Mouse (Mus musculus) spleen, adult 12 weeks (tissue): ENCODE results near the gene Astl.

ENCODE experiments used
- DNase-seq: peaks from one replicate; pipeline ENCODE4 v3.0.0; 2022; ENCODE audit warnings: low spot score

Gene Astl

GRCm38 (mm10) chr2:127324456-127324855, 14.0 kb upstream of the Astl start:
- DNase-seq, result no peak

GRCm38 (mm10) chr2:127328090-127328851, 10.2 kb upstream of the Astl start:
- DNase-seq, result no peak

- no peak for DNase-seq
Observed at GRCm38 (mm10) chr2:127332807-127333570, 5.5 kb upstream of the Astl start.

GRCm38 (mm10) chr2:127333945-127334603, 4.4 kb upstream of the Astl start:
- no peak for DNase-seq

GRCm38 (mm10) chr2:127335078-127335541, 3.3 kb upstream of the Astl start:
- peak; percentile 63 for DNase-seq

GRCm38 (mm10) chr2:127335767-127336496, 2.5 kb upstream of the Astl start, which contains the start of gene Dusp2:
Gene Dusp2 (plus strand): TSS chr2:127336159.
- peak; percentile 85 for DNase-seq

GRCm38 (mm10) chr2:127336497-127336832, 2.0 kb upstream of the Astl start:
- no peak for DNase-seq

- DNase-seq, result no peak
Observed at GRCm38 (mm10) chr2:127336885-127337284, 1.6 kb upstream of the Astl start.

- DNase-seq, result no peak
Observed at GRCm38 (mm10) chr2:127337531-127337930, 908 bp upstream of the Astl start.

- peak; percentile 37 for DNase-seq
Observed at GRCm38 (mm10) chr2:127338012-127338411, 427 bp upstream of the Astl start.

GRCm38 (mm10) chr2:127338833-127339232, 394 bp downstream of the Astl start:
- DNase-seq, result no peak

- no peak for DNase-seq
Observed at GRCm38 (mm10) chr2:127339262-127339661, 823 bp downstream of the Astl start.

GRCm38 (mm10) chr2:127341159-127341558, 2.7 kb downstream of the Astl start:
- DNase-seq, result no peak

GRCm38 (mm10) chr2:127346334-127346733, 7.9 kb downstream of the Astl start:
- DNase-seq, result no peak

GRCm38 (mm10) chr2:127347147-127347985, 8.9 kb downstream of the Astl start:
- no peak for DNase-seq

- no peak for DNase-seq
Observed at GRCm38 (mm10) chr2:127353881-127354280, 15.4 kb downstream of the Astl start.

GRCm38 (mm10) chr2:127362459-127363281, 24.2 kb downstream of the Astl start, which contains the start of gene Adra2b:
Gene Adra2b (plus strand): TSS chr2:127363208.
- DNase-seq, result peak; percentile 38

- no peak for DNase-seq
Observed at GRCm38 (mm10) chr2:127363282-127363652, 24.8 kb downstream of the Astl start.

GRCm38 (mm10) chr2:127363696-127364095, 25.3 kb downstream of the Astl start:
- DNase-seq, result no peak

GRCm38 (mm10) chr2:127364452-127364851, 26.0 kb downstream of the Astl start:
- no peak for DNase-seq
